Mouse (Mus musculus) kidney, adult 10 weeks (tissue): ENCODE measurements around the gene Arl16. TPM values are rescaled to one million over a fixed set of nuclear protein-coding genes. Genes with fewer than 3 reads are reported as not detected.

Experiments used
- polyA plus RNA-seq: library from polyadenylated mRNA; stranded (reverse); fragments of 350-450 nt; fragmentation: Illumina TruSeq; extraction: RNeasy Lipid Tissue Mini Kit (QIAGEN cat#74804); gene quantifications from one replicate; pipeline ENCODE4 v1.2.3, GENCODE M21; 2014; ENCODE audit warnings: low read depth, low replicate concordance

Gene Arl16
- 9.9 TPM for polyA plus RNA-seq

DNA sequence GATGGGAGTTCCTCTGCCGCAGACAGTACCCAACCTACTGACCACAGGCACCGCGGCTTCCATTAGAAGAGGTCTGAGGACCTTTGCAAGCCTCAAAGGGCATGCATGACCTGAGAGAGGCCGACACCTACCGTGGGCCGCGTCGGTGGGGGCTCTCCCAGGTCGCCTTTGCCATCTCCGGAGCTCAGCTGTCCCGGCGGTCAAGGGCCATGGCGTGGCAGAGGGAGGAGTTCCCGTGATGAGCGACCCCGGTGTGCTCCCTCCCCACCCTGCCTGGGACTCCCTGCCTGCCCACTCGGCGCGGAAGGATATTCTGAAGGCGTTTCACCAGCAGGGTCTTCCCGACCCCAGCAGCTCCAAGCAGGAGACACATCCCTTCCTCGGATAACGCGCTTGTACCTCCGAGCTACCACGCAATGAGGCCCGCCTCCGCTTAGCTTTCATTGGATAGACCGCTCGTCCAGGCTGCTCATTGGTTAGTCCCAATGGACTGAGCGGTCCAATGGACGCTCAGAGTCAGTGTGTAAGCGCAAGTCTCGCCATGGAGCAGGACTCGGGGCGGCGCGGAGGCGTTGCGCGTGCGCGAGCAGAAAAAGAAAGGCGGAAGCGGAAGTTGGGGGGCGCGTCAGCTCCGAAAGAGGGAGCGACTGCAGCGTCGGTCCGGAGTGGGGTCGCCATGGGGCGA lies at the start of gene Arl16:
Gene Arl16 (minus strand): TSS at position 557 of the 685 bp plus-strand sequence.

DNA sequence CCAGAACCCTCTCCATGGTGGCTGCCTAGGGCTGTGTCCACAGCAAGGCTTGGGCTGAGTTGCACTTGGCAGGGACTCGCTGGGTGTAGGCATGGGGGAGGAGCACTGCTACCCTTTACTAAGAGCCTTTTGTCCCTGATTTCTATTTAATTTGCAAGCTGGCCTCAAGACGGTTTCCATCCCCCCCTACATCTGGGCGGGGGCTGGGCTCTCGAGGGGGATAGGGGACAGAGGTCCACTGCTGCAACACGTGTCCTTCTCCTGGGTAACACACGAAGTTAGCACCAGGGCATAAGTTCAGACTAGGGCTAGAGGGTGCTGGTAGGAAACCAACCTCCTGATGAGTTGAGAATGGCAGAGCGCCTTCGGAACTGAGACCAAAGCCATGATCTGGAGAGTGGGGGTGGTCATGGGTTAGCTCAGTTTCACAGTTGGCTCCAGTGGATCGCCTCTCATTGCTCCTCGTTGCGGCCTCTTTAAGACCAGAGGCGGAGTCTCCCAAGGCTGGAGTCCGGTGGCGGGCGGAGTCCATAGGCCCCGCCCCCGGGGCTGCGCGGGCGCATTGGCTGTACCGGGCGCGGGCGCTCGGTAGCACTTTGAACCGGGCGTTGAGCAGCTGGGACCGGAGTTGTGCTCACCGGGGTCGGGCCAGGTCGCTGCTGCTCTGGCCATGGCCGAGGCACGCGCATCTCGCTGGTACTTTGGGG lies 24.1 kb upstream of the Arl16 start, which contains the start of gene Slc25a10:
Gene Slc25a10 (plus strand): TSS at position 524 of the 707 bp plus-strand sequence.

DNA sequence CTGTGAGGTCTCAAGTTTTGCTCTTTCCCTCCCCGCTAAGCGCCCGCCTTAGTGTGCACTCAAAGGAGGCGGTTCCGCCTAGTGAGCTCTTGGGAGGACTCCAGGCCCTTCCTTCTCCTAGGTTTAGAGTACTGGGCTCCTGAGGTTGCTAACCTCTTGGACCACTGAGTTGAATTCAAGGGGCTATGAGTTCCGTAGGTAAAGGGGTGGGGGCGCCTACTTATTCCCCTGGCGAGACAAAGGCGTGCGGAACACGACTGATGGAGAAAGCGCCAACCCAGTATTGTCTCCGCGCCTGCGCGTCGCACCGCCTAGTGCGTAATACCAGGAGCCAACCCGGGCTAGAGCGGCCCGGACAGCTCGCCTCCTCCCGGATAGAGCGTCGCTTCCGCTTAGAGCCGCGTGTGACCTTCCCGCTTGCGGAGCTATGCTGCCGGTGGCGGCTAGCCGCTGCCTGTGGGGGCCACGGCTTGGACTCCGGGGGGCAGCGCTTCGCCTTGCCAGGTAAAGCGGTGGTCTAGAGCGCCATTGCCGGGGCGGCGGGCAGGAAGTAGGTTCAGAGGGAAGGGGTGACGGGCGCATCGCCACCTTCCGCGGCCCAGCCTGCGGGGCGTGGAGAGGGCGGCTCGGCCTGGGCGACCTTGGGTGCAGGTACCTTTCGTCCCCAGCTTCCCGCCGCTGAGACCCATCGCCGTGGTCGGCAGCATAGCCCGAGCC lies 17.0 kb upstream of the Arl16 start, which contains the start of gene Mrpl12:
Gene Mrpl12 (plus strand): TSS at position 349 of the 717 bp plus-strand sequence.

DNA sequence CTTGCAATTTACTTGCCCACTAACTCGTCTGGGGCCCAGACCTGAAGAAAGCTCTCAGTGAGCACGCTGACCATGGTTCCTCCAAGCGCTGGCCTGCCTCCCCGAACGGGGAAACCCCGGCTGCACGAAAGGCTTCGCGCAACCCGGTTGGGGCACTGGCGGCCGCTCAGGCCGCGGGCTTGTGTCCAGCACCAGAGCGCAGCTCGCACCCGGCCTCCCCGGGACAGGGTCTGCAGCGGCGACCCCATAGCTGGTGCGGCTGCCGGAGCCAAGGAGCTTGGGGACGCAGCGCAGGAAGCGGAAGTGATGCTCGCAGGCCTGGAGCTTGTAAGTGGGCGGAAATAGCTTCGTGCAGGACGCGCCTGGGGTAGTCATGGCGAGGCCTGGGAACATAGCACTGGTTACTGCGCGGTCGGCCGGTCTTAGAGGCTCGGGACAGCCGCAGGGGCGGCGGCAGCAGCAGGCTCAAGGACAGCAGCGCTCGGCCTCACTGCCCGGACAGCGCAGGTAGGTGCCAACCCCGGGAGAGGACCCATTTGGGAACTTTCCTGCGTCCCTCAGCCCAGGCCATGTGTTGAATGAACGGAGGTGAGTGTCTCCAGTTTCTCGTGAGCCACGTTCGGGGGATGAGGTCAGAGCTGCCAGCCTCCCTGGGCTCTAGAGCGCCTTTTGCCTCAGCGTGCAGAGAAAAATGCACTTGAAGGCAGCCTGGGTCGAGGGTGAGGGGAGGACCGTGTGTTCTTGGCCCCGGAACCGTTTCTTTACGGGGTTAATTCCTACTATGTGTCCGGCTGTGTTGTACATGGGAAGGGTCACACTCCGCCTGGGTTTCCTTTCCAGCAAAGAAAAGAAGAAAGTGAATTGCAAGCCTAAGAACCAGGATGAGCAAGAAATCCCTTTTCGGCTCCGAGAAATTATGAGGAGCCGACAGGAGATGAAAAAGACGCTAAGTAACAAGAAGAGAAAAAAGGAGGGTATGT lies 9.3 kb downstream of the Arl16 start, which contains the start of the genes Oxld1 and Ccdc137:
Gene Oxld1 (minus strand): TSS at position 297 of the 980 bp plus-strand sequence.
Gene Ccdc137 (plus strand): TSS at position 344 of the 980 bp plus-strand sequence.

DNA sequence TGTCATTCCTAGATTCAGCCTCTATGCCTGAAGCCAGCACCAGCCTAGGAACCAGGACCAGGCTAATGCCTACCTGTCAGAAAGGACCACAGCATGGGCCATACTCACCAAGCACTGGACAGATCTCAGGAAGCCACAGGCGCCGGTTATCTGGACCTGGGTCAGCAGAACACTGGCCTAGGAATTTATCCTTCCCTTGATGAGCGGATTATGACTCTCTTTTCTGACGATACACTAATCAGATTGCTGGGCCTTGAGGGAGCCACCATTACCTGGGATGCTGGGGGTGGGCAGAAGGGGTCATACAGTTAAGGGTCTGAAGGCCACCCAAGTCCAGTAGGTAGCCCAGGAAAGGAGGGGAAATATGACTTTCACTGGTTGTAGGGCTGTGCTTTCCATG lies 14.1 kb downstream of the Arl16 start, which contains the start of gene Pde6g:
Gene Pde6g (minus strand): TSS at position 195 of the 400 bp plus-strand sequence.

DNA sequence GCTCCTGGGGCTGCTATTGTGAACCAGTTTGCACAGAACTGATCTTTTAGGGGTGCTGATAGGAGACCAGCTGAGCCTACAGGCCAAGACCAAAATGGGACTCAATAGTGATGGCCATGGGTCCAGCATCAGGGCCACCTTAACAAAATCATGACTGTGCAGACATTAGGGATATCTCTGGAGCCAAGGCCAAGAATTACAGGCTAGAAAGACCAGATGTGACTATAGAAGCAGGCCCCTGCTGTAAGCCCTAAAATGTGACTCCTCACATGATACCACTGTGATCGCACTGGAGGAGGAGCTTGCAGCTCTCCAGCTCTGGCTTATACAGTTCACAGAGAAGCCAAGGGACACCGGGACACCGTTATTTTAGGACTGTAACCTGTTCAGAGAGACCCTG lies 25.1 kb downstream of the Arl16 start, which contains the start of gene Tspan10:
Gene Tspan10 (plus strand): TSS at position 301 of the 400 bp plus-strand sequence.

DNA sequence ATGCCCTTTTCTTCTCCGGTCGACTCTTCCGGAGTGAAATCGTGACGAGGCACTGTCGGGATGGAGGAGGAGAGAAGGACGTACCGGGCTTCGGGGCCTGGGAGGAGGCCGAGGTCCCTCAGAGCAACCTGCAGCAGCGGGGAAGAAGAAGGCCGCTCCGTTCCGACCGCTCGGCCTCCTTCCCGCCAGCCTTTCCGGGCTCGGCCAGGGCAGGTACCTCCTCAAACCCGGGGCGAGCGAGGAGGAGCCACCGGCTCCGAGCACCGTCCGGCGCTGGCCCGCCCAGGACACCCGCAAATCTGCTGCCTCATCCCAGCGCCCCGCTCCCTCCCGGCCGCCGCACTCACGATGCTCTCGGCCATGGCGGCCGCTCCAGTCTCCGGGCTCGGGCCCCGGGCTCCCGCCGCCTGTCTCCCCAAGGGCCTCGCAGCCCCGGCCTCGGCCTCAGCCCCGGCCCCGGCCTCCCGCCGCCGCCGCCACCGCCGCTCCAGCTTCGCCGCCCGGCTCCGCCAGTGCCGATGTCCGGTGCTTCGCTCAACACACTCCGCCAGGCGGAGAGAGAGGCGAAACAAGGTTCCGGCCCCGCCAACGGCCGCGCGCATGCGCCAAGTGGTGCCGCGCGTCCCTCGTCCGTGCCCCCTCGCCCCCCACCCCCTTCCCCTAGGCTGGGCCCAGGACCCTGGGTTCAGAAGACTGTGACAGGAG lies 30.1 kb downstream of the Arl16 start, which contains the start of gene Nploc4:
Gene Nploc4 (minus strand): TSS at position 557 of the 705 bp plus-strand sequence.

Other genes starting within 250 kb of the Arl16 start
- gene Bahcc1, start 234.7 kb downstream of the Arl16 start, polyA plus RNA-seq = 1.1 TPM
- 656 TPM for gene Actg1, start 119.1 kb downstream of the Arl16 start, polyA plus RNA-seq
- gene Fscn2, start 106.1 kb downstream of the Arl16 start, polyA plus RNA-seq = not detected
- gene Faap100, start 88.8 kb downstream of the Arl16 start, polyA plus RNA-seq = not detected
- 13.1 TPM for gene Nploc4, start 29.9 kb downstream of the Arl16 start, polyA plus RNA-seq
- not detected for gene Tspan10, start 25.0 kb downstream of the Arl16 start, polyA plus RNA-seq
- not detected for gene Pde6g, start 14.1 kb downstream of the Arl16 start, polyA plus RNA-seq
- not detected for gene Oxld1, start 9.5 kb downstream of the Arl16 start, polyA plus RNA-seq
- 12.8 TPM for gene Ccdc137, start 9.5 kb downstream of the Arl16 start, polyA plus RNA-seq
- 6.1 TPM for gene Mrpl12, start 17.0 kb upstream of the Arl16 start, polyA plus RNA-seq
- gene Slc25a10, start 24.2 kb upstream of the Arl16 start, polyA plus RNA-seq = 2.5 TPM
- 2.3 TPM for gene Gcgr, start 63.1 kb upstream of the Arl16 start, polyA plus RNA-seq
- 0.89 TPM for gene Mcrip1, start 82.1 kb upstream of the Arl16 start, polyA plus RNA-seq
- not detected for gene Ppp1r27, start 83.5 kb upstream of the Arl16 start, polyA plus RNA-seq
- gene P4hb, start 105.6 kb upstream of the Arl16 start, polyA plus RNA-seq = 238 TPM
- gene Arhgdia, start 114.0 kb upstream of the Arl16 start, polyA plus RNA-seq = 20.6 TPM
- gene Alyref, start 130.8 kb upstream of the Arl16 start, polyA plus RNA-seq = 11.9 TPM
- gene Anapc11, start 130.8 kb upstream of the Arl16 start, polyA plus RNA-seq = 7.1 TPM
- gene Npb, start 140.9 kb upstream of the Arl16 start, polyA plus RNA-seq = not detected
- 15.0 TPM for gene Pcyt2, start 150.3 kb upstream of the Arl16 start, polyA plus RNA-seq
- 3.0 TPM for gene Sirt7, start 157.6 kb upstream of the Arl16 start, polyA plus RNA-seq
- gene Mafg, start 166.0 kb upstream of the Arl16 start, polyA plus RNA-seq = 11.3 TPM
- gene Pycr1, start 176.2 kb upstream of the Arl16 start, polyA plus RNA-seq = 0.32 TPM
- gene Myadml2, start 180.6 kb upstream of the Arl16 start, polyA plus RNA-seq = not detected
- not detected for gene Notum, start 193.6 kb upstream of the Arl16 start, polyA plus RNA-seq
- 1.6 TPM for gene Aspscr1, start 205.4 kb upstream of the Arl16 start, polyA plus RNA-seq
- 0.97 TPM for gene Cenpx, start 246.1 kb upstream of the Arl16 start, polyA plus RNA-seq
- gene Lrrc45, start 246.3 kb upstream of the Arl16 start, polyA plus RNA-seq = 0.24 TPM